Comparison of ENCODE assay signal across 10 mouse cellular contexts in the genomic region with DNA sequence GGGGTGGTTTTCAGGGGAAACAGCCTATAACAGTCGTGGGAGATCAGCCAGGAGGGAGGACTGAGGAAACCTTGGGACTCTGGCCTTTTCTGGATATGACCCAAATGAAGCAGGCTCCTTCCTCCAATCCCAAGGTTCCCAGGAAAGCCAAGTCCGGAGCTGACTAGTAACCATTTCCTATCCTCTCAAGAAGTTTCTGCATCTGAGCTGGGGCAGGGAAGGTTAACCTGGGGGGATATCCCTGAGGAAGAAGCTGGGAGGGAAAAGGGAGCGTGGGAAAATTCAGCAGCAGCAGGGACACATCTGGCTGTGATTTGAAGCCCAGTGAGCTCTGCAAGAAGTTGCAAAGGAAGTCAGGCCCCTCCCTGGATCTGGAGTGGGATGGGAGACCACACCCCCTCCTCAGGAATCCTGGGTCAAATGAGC. TPM values are rescaled to one million over a fixed set of nuclear protein-coding genes. Genes with fewer than 3 reads are reported as not detected.
DNase-seq lines count a peak whose midpoint lies in the region; ATAC-seq and TF ChIP-seq lines count a peak whose summit lies in the region.
"Had no signal": no experiment of that assay in that cellular context is flagged by ENCODE, and none has a peak within 500 bp of the region (broad histone marks: within the 10 kb centered on the region; RNA-seq: fewer than 3 reads in every experiment).

No protein-coding gene starts in this region.

- H3K36me3 ChIP-seq in embryonic facial prominence, embryonic 15.5 days, result peaks cover 24% of the 10 kb centered on the region
- H3K36me3 ChIP-seq in kidney, embryonic 15.5 days, result peaks cover 29% of the 10 kb centered on the region

- H3K4me2 ChIP-seq in embryonic facial prominence, embryonic 15.5 days (replicated peaks), result peak overlapping the region; percentile 13; the same call in 1 of the 2 replicates
- H3K4me2 ChIP-seq in kidney, embryonic 15.5 days, result 0 out of 2 replicates have a peak overlapping the region, but pooled peaks have one; percentile 1

- no peaks in the 10 kb centered on the region for H3K9me3 ChIP-seq in embryonic facial prominence, embryonic 15.5 days (replicated peaks)
- no peaks in the 10 kb centered on the region for H3K9me3 ChIP-seq in kidney, embryonic 15.5 days (replicated peaks)
- H3K9me3 ChIP-seq: megakaryocyte, embryonic 14.5 days had no signal

- H3K27ac ChIP-seq in layer of hippocampus, adult 2 months, result peak overlapping the region; percentile 98
- H3K27ac ChIP-seq in embryonic facial prominence, embryonic 15.5 days (replicated peaks), result peak overlapping the region; percentile 72
- H3K27ac ChIP-seq in kidney, embryonic 15.5 days, result peak overlapping the region; percentile 70

- TF ChIP-seq CTCF in layer of hippocampus, adult 2 months (conservative IDR thresholded peaks at IDR 0.05), result no peak

- no peak for ATAC-seq in embryonic facial prominence, embryonic 15.5 days (ENCODE audit: insufficient number of reproducible peaks, low FRiP score, low TSS enrichment, low read depth)
- no peak for ATAC-seq in kidney, embryonic 15.5 days (replicated peaks; ENCODE audit: low FRiP score)

- intact Hi-C loops in left cerebral cortex, postnatal 14 days (cut with DNase I), result loop anchor here (5.0 kb wide), 1 partner anchor 57 kb away; no protein-coding TSS in a partner anchor

- no peak overlapping the region for H3K9ac ChIP-seq in embryonic facial prominence, embryonic 15.5 days
- no peak overlapping the region for H3K9ac ChIP-seq in kidney, embryonic 15.5 days

- no peaks in the 10 kb centered on the region for H3K27me3 ChIP-seq in embryonic facial prominence, embryonic 15.5 days
- no peaks in the 10 kb centered on the region for H3K27me3 ChIP-seq in kidney, embryonic 15.5 days
- H3K27me3 ChIP-seq: megakaryocyte, embryonic 14.5 days had no signal

- H3K4me1 ChIP-seq in embryonic facial prominence, embryonic 15.5 days, result peaks cover 51% of the 10 kb centered on the region
- peaks cover 52% of the 10 kb centered on the region for H3K4me1 ChIP-seq in kidney, embryonic 15.5 days

- DNase-seq in layer of hippocampus, adult 2 months (ENCODE audit: low spot score in 2 of 2), result no peak
- no peak for DNase-seq in layer of hippocampus, postnatal 25 days (ENCODE audit: extremely low spot score in 1 of 2, low spot score in 1 of 2)
- peak; percentile 93 for DNase-seq in adipocyte (ENCODE audit: low spot score)
- no peak for DNase-seq in layer of hippocampus, postnatal 36 days
- no peak for DNase-seq in left cerebral cortex, postnatal 14 days (ENCODE audit: low spot score in 2 of 2)
- DNase-seq in cerebellum, adult 18-20 months, result no peak
- DNase-seq: thymus, postnatal 36 days had no signal

- WGBS in embryonic facial prominence, embryonic 15.5 days, result 27% methylated on average over 3 of the region's 3 CpGs
- WGBS in kidney, embryonic 15.5 days, result 47% methylated on average over 3 of the region's 3 CpGs

- no peak overlapping the region for H3K4me3 ChIP-seq in layer of hippocampus, adult 2 months
- no peak overlapping the region for H3K4me3 ChIP-seq in embryonic facial prominence, embryonic 15.5 days (replicated peaks)
- no peak overlapping the region for H3K4me3 ChIP-seq in kidney, embryonic 15.5 days (replicated peaks)

RNA-seq across cellular contexts. Expression of gene Rdh5, which starts 1.9 kb away (rescaled TPM):
- 1 to 10 TPM; 4.3 to 8.4 TPM for total RNA-seq in layer of hippocampus, adult 2 months (2021)
- total RNA-seq in layer of hippocampus, postnatal 25 days (2021), result 1 to 10 TPM; 5.8 to 6.6 TPM
- 19.6 and 21.3 TPM in 2 replicates for polyA plus RNA-seq in embryonic facial prominence, embryonic 15.5 days (2015; fragmentation: Nextera tagmentation; extraction: Ambion mirVana)
- 15.3 and 18.8 TPM in 2 replicates for polyA plus RNA-seq in kidney, embryonic 15.5 days (2015; fragmentation: Nextera tagmentation; extraction: Ambion mirVana)
- 1 to 10 TPM; 6.4 to 8.9 TPM for total RNA-seq in layer of hippocampus, postnatal 36 days (2021)
- 1 to 10 TPM; 4.8 to 5.1 TPM for total RNA-seq in left cerebral cortex, postnatal 14 days (2021)

RNA-seq across cellular contexts. Expression of gene Bloc1s1, which starts 3.1 kb away (rescaled TPM):
- 100 to 1,000 TPM in 1 of 2 experiments, 10 to 100 TPM in 1; 88.5 to 102 TPM for total RNA-seq in layer of hippocampus, adult 2 months (2021)
- total RNA-seq in layer of hippocampus, postnatal 25 days (2021), result 100 to 1,000 TPM in 1 of 2 experiments, 10 to 100 TPM in 1; 86.8 to 102 TPM
- 224 and 226 TPM in 2 replicates for polyA plus RNA-seq in embryonic facial prominence, embryonic 15.5 days (2015; fragmentation: Nextera tagmentation; extraction: Ambion mirVana)
- polyA plus RNA-seq in kidney, embryonic 15.5 days (2015; fragmentation: Nextera tagmentation; extraction: Ambion mirVana), result 220 and 231 TPM in 2 replicates
- total RNA-seq in layer of hippocampus, postnatal 36 days (2021), result 10 to 100 TPM; 92.9 to 94.1 TPM
- 10 to 100 TPM; 71.5 to 78.7 TPM for total RNA-seq in left cerebral cortex, postnatal 14 days (2021)

RNA-seq across cellular contexts. Expression of gene Itga7, which starts 12.9 kb away (rescaled TPM):
- 10 to 100 TPM; 39.5 to 42.9 TPM for total RNA-seq in layer of hippocampus, adult 2 months (2021)
- total RNA-seq in layer of hippocampus, postnatal 25 days (2021), result 10 to 100 TPM; 25.6 to 30.7 TPM
- polyA plus RNA-seq in embryonic facial prominence, embryonic 15.5 days (2015; fragmentation: Nextera tagmentation; extraction: Ambion mirVana), result 14.3 and 16.5 TPM in 2 replicates
- 3.6 and 4.2 TPM in 2 replicates for polyA plus RNA-seq in kidney, embryonic 15.5 days (2015; fragmentation: Nextera tagmentation; extraction: Ambion mirVana)
- 10 to 100 TPM; 30.1 to 35.4 TPM for total RNA-seq in layer of hippocampus, postnatal 36 days (2021)
- 10 to 100 TPM; 15.6 to 17.6 TPM for total RNA-seq in left cerebral cortex, postnatal 14 days (2021)

RNA-seq across cellular contexts. Expression of gene Cd63, which starts 20.0 kb away (rescaled TPM):
- total RNA-seq in layer of hippocampus, adult 2 months (2021), result 10 to 100 TPM; 71.0 to 81.9 TPM
- 10 to 100 TPM; 76.6 to 84.7 TPM for total RNA-seq in layer of hippocampus, postnatal 25 days (2021)
- 1,010 and 1,093 TPM in 2 replicates for polyA plus RNA-seq in embryonic facial prominence, embryonic 15.5 days (2015; fragmentation: Nextera tagmentation; extraction: Ambion mirVana)
- 671 and 731 TPM in 2 replicates for polyA plus RNA-seq in kidney, embryonic 15.5 days (2015; fragmentation: Nextera tagmentation; extraction: Ambion mirVana)
- 10 to 100 TPM; 77.8 to 79.7 TPM for total RNA-seq in layer of hippocampus, postnatal 36 days (2021)
- 10 to 100 TPM; 55.4 to 61.0 TPM for total RNA-seq in left cerebral cortex, postnatal 14 days (2021)

RNA-seq across cellular contexts. Expression of gene Gdf11, which starts 29.2 kb away (rescaled TPM):
- total RNA-seq in layer of hippocampus, adult 2 months (2021), result 10 to 100 TPM; 20.5 to 21.9 TPM
- 10 to 100 TPM; 20.9 to 21.4 TPM for total RNA-seq in layer of hippocampus, postnatal 25 days (2021)
- 6.1 TPM in 2 replicates for polyA plus RNA-seq in embryonic facial prominence, embryonic 15.5 days (2015; fragmentation: Nextera tagmentation; extraction: Ambion mirVana)
- polyA plus RNA-seq in kidney, embryonic 15.5 days (2015; fragmentation: Nextera tagmentation; extraction: Ambion mirVana), result 7.2 and 8.7 TPM in 2 replicates
- total RNA-seq in layer of hippocampus, postnatal 36 days (2021), result 10 to 100 TPM; 20.4 to 22.7 TPM
- 10 to 100 TPM; 11.6 to 15.7 TPM for total RNA-seq in left cerebral cortex, postnatal 14 days (2021)
